8 mouse cellular contexts compared by ENCODE assay signal in genomic region chr10:63023121-63023748, GRCm38 (mm10). TPM values are rescaled to one million over a fixed set of nuclear protein-coding genes. Genes with fewer than 3 reads are reported as not detected.
DNase-seq lines count a peak whose midpoint lies in the region; ATAC-seq and TF ChIP-seq lines count a peak whose summit lies in the region.

No protein-coding gene starts in this region.

- H3K4me1 ChIP-seq in heart, embryonic 11.5 days (ENCODE audit: control insufficient read depth, insufficient read depth, low read length), result peaks cover 13% of the 10 kb centered on the region
- H3K4me1 ChIP-seq in kidney, embryonic 15.5 days, result peaks cover 43% of the 10 kb centered on the region
- peaks cover 17% of the 10 kb centered on the region in 2 experiments for H3K4me1 ChIP-seq in liver, embryonic 14.5 days (replicated peaks; ENCODE audit: control insufficient read depth in 2 of 2, insufficient read depth in 2 of 2, low read length in 1 of 2)
- H3K4me1 ChIP-seq in neural tube, embryonic 12.5 days, result peaks cover 43% of the 10 kb centered on the region

- DNase-seq in B cell, adult 2 months, result peak; percentile 71 to 75
- peak; percentile 76 for DNase-seq in adrenal gland, postnatal 25 days
- DNase-seq in liver, embryonic 14.5 days (ENCODE audit: low read depth in 3 of 3, low spot score in 3 of 3), result no peak
- DNase-seq in testis, postnatal 10 days (ENCODE audit: low spot score), result peak; percentile 84

- H3K27ac ChIP-seq in heart, embryonic 11.5 days (ENCODE audit: low read depth, low read length), result peak overlapping the region; percentile 100
- peak overlapping the region; percentile 100 for H3K27ac ChIP-seq in kidney, embryonic 15.5 days
- peak overlapping the region; percentile 87 for H3K27ac ChIP-seq in liver, embryonic 14.5 days
- H3K27ac ChIP-seq in neural tube, embryonic 12.5 days, result peak overlapping the region; percentile 99

- peak; percentile 57 for ATAC-seq in erythroblast, adult 5-6 weeks (replicated peaks; ENCODE audit: low FRiP score, poor library complexity, severe bottlenecking)
- ATAC-seq in heart, embryonic 11.5 days (replicated peaks; ENCODE audit: insufficient number of reproducible peaks, low FRiP score, low TSS enrichment), result peak; percentile 57
- ATAC-seq in kidney, embryonic 15.5 days (replicated peaks; ENCODE audit: low FRiP score), result peak; percentile 31
- peak; percentile 58 for ATAC-seq in liver, embryonic 14.5 days (ENCODE audit: insufficient read depth)
- peak; percentile 27 for ATAC-seq in neural tube, embryonic 12.5 days (ENCODE audit: low FRiP score, low read depth)

- TF ChIP-seq EP300 in liver, embryonic 14.5 days (IDR thresholded peaks at IDR 0.05; ENCODE audit: low read depth), result no peak

- peak overlapping the region; percentile 55 for H3K4me2 ChIP-seq in heart, embryonic 11.5 days
- peak overlapping the region; percentile 61 for H3K4me2 ChIP-seq in kidney, embryonic 15.5 days
- H3K4me2 ChIP-seq in liver, embryonic 14.5 days (ENCODE audit: low read depth), result peak overlapping the region; percentile 90
- H3K4me2 ChIP-seq in neural tube, embryonic 12.5 days (replicated peaks), result peak overlapping the region; percentile 76

- no peaks in the 10 kb centered on the region for H3K36me3 ChIP-seq in heart, embryonic 11.5 days (ENCODE audit: control insufficient read depth, insufficient read depth, low read length)
- H3K36me3 ChIP-seq in kidney, embryonic 15.5 days, result peaks cover 2% of the 10 kb centered on the region; the same call in 1 of the 2 replicates
- H3K36me3 ChIP-seq in liver, embryonic 14.5 days (replicated peaks; ENCODE audit: control insufficient read depth, insufficient read depth, low read depth), result no peaks in the 10 kb centered on the region; the same call in none of the 2 replicates
- no peaks in the 10 kb centered on the region for H3K36me3 ChIP-seq in neural tube, embryonic 12.5 days

- H3K9me3 ChIP-seq in heart, embryonic 11.5 days (replicated peaks; ENCODE audit: control insufficient read depth, low read length), result no peaks in the 10 kb centered on the region
- no peaks in the 10 kb centered on the region for H3K9me3 ChIP-seq in kidney, embryonic 15.5 days (replicated peaks)
- H3K9me3 ChIP-seq in liver, embryonic 14.5 days (ENCODE audit: control insufficient read depth, low read length), result no peaks in the 10 kb centered on the region
- no peaks in the 10 kb centered on the region for H3K9me3 ChIP-seq in neural tube, embryonic 12.5 days

- H3K9ac ChIP-seq in heart, embryonic 11.5 days (ENCODE audit: low read depth, low read length), result peak overlapping the region; percentile 98
- peak overlapping the region; percentile 99 for H3K9ac ChIP-seq in kidney, embryonic 15.5 days
- H3K9ac ChIP-seq in liver, embryonic 14.5 days (replicated peaks), result peak overlapping the region; percentile 99
- peak overlapping the region; percentile 99 for H3K9ac ChIP-seq in neural tube, embryonic 12.5 days

- H3K4me3 ChIP-seq in heart, embryonic 11.5 days (ENCODE audit: low read depth, low read length), result peak overlapping the region; percentile 98
- H3K4me3 ChIP-seq in kidney, embryonic 15.5 days (replicated peaks), result peak overlapping the region; percentile 89
- H3K4me3 ChIP-seq in liver, embryonic 14.5 days (ENCODE audit: insufficient read depth in 1 of 2, low read depth in 2 of 2, low read length in 2 of 2), result peak overlapping the region; percentile 81 to 100
- H3K4me3 ChIP-seq in neural tube, embryonic 12.5 days, result peak overlapping the region; percentile 95

- no peak for TF ChIP-seq CTCF in liver, embryonic 14.5 days (IDR thresholded peaks at IDR 0.05; ENCODE audit: low read depth)

- WGBS in heart, embryonic 11.5 days (ENCODE audit: insufficient replicate concordance), result under 1% methylated on average over 59 of the region's 68 CpGs
- WGBS in kidney, embryonic 15.5 days, result under 1% methylated on average over 68 of the region's 68 CpGs
- WGBS in liver, embryonic 14.5 days (ENCODE audit: insufficient replicate concordance), result under 1% methylated on average over 63 of the region's 68 CpGs
- WGBS in neural tube, embryonic 12.5 days, result under 1% methylated on average over 68 of the region's 68 CpGs

- H3K27me3 ChIP-seq in heart, embryonic 11.5 days (ENCODE audit: control insufficient read depth, insufficient read depth, low read length), result no peaks in the 10 kb centered on the region
- no peaks in the 10 kb centered on the region for H3K27me3 ChIP-seq in kidney, embryonic 15.5 days
- H3K27me3 ChIP-seq in liver, embryonic 14.5 days (ENCODE audit: control insufficient read depth, insufficient read depth, low read length), result no peaks in the 10 kb centered on the region
- H3K27me3 ChIP-seq in neural tube, embryonic 12.5 days (replicated peaks), result no peaks in the 10 kb centered on the region

RNA-seq across cellular contexts. Expression of gene Hnrnph3, which starts 0.8 kb away (rescaled TPM):
- 55.2 and 55.8 TPM in 2 replicates for total RNA-seq in adrenal gland, postnatal 25 days (2021)
- 6.1 and 13.6 TPM in 2 replicates for total RNA-seq in erythroblast, adult 5-6 weeks (2015; ENCODE audit: low replicate concordance)
- total RNA-seq in erythroblast, adult 5-6 weeks (2017; ENCODE audit: low replicate concordance), result 7.6 and 27.6 TPM in 2 replicates
- polyA plus RNA-seq in heart, embryonic 11.5 days (2014; fragmentation: Nextera tagmentation; extraction: Ambion mirVana), result 50.5 and 51.2 TPM in 2 replicates
- polyA plus RNA-seq in kidney, embryonic 15.5 days (2015; fragmentation: Nextera tagmentation; extraction: Ambion mirVana), result 124 and 125 TPM in 2 replicates
- 13.8 and 23.2 TPM in 2 replicates for polyA plus RNA-seq in liver, embryonic 14.5 days (2012; rRNA removed)
- 12.4 and 13.6 TPM in 2 replicates for polyA plus RNA-seq in liver, embryonic 14.5 days (2014; fragmentation: Nextera tagmentation; extraction: Ambion mirVana)
- 232 and 247 TPM in 2 replicates for polyA plus RNA-seq in neural tube, embryonic 12.5 days (2016; fragmentation: Nextera tagmentation; extraction: Ambion mirVana)

RNA-seq across cellular contexts. Expression of gene Pbld2, which starts 0.9 kb away (rescaled TPM):
- 3.4 and 4.3 TPM in 2 replicates for total RNA-seq in adrenal gland, postnatal 25 days (2021)
- total RNA-seq in erythroblast, adult 5-6 weeks (2015; ENCODE audit: low replicate concordance), result not detected in 2 replicates
- not detected in 2 replicates for total RNA-seq in erythroblast, adult 5-6 weeks (2017; ENCODE audit: low replicate concordance)
- 0.67 and 0.70 TPM in 2 replicates for polyA plus RNA-seq in heart, embryonic 11.5 days (2014; fragmentation: Nextera tagmentation; extraction: Ambion mirVana)
- 4.0 and 4.4 TPM in 2 replicates for polyA plus RNA-seq in kidney, embryonic 15.5 days (2015; fragmentation: Nextera tagmentation; extraction: Ambion mirVana)
- polyA plus RNA-seq in liver, embryonic 14.5 days (2012; rRNA removed), result 1.8 and 2.0 TPM in 2 replicates
- 2.3 and 2.7 TPM in 2 replicates for polyA plus RNA-seq in liver, embryonic 14.5 days (2014; fragmentation: Nextera tagmentation; extraction: Ambion mirVana)
- polyA plus RNA-seq in neural tube, embryonic 12.5 days (2016; fragmentation: Nextera tagmentation; extraction: Ambion mirVana), result 0.73 and 0.80 TPM in 2 replicates

RNA-seq across cellular contexts. Expression of gene Pbld1, which starts 36.7 kb away (rescaled TPM):
- total RNA-seq in adrenal gland, postnatal 25 days (2021), result 1.8 and 5.3 TPM in 2 replicates
- not detected in 2 replicates for total RNA-seq in erythroblast, adult 5-6 weeks (2015; ENCODE audit: low replicate concordance)
- not detected in 2 replicates for total RNA-seq in erythroblast, adult 5-6 weeks (2017; ENCODE audit: low replicate concordance)
- 0.38 and 1.1 TPM in 2 replicates for polyA plus RNA-seq in heart, embryonic 11.5 days (2014; fragmentation: Nextera tagmentation; extraction: Ambion mirVana)
- polyA plus RNA-seq in kidney, embryonic 15.5 days (2015; fragmentation: Nextera tagmentation; extraction: Ambion mirVana), result 6.8 and 6.9 TPM in 2 replicates
- polyA plus RNA-seq in liver, embryonic 14.5 days (2012; rRNA removed), result 3.1 and 3.8 TPM in 2 replicates
- polyA plus RNA-seq in liver, embryonic 14.5 days (2014; fragmentation: Nextera tagmentation; extraction: Ambion mirVana), result 4.9 and 5.2 TPM in 2 replicates
- 1.2 and 1.3 TPM in 2 replicates for polyA plus RNA-seq in neural tube, embryonic 12.5 days (2016; fragmentation: Nextera tagmentation; extraction: Ambion mirVana)

RNA-seq across cellular contexts. Expression of gene Rufy2, which starts 43.2 kb away (rescaled TPM):
- total RNA-seq in adrenal gland, postnatal 25 days (2021), result 12.1 and 17.4 TPM in 2 replicates
- total RNA-seq in erythroblast, adult 5-6 weeks (2015; ENCODE audit: low replicate concordance), result 1.3 and 10.0 TPM in 2 replicates
- 1.7 and 3.9 TPM in 2 replicates for total RNA-seq in erythroblast, adult 5-6 weeks (2017; ENCODE audit: low replicate concordance)
- 13.1 and 13.3 TPM in 2 replicates for polyA plus RNA-seq in heart, embryonic 11.5 days (2014; fragmentation: Nextera tagmentation; extraction: Ambion mirVana)
- polyA plus RNA-seq in kidney, embryonic 15.5 days (2015; fragmentation: Nextera tagmentation; extraction: Ambion mirVana), result 25.8 and 26.6 TPM in 2 replicates
- polyA plus RNA-seq in liver, embryonic 14.5 days (2012; rRNA removed), result 0.53 and 1.1 TPM in 2 replicates
- 1.3 and 1.4 TPM in 2 replicates for polyA plus RNA-seq in liver, embryonic 14.5 days (2014; fragmentation: Nextera tagmentation; extraction: Ambion mirVana)
- 36.3 and 39.1 TPM in 2 replicates for polyA plus RNA-seq in neural tube, embryonic 12.5 days (2016; fragmentation: Nextera tagmentation; extraction: Ambion mirVana)

Comparison
In these comparisons a context has a peak if more than half of its experiments do, and no peak if none do; other contexts are left out.
1. DNase-seq: peak in B cell, adult 2 months (2 of 2), adrenal gland, postnatal 25 days (single experiment) and testis, postnatal 10 days (single experiment); none in liver, embryonic 14.5 days (0 of 3).
2. Peak in every context shown above with its lines, with median percentiles within 50 percentile points of each other: ATAC-seq, H3K27ac ChIP-seq, H3K4me2 ChIP-seq, H3K4me3 ChIP-seq and H3K9ac ChIP-seq.